Mouse (Mus musculus) midbrain, embryonic 14.5 days (tissue): ENCODE results near the gene Oxct2b. TPM values are rescaled to one million over a fixed set of nuclear protein-coding genes. Genes with fewer than 3 reads are reported as not detected.

Experiments
- ATAC-seq: fragments of 200-750 bp; cut with Nextera tagmentation; 2 replicates; pipeline ENCODE4 v1.8.0; 2017; ENCODE audit warnings: moderate number of reproducible peaks, moderate library complexity; ENCODE audit not compliant: low FRiP score, low TSS enrichment
- DNase-seq: peaks from one replicate; pipeline ENCODE4 v3.0.0-alpha.2; 2015
- H3K27ac ChIP-seq: fragments of 300-500 bp; sonication (generic); replicated peaks from 2 replicates; pipeline ENCODE4 v1.5.1; 2014; ENCODE audit warnings: mild to moderate bottlenecking, low read depth, low read length, moderate library complexity
- H3K27me3 ChIP-seq: fragments of 300-500 bp; sonication (generic); 2 replicates; pipeline ENCODE4 v1.6.1; 2014; ENCODE audit warnings: low read length, control low read depth, mixed read lengths; ENCODE audit not compliant: control insufficient read depth, insufficient read depth
- H3K36me3 ChIP-seq: fragments of 300-500 bp; sonication (generic); 2 replicates; pipeline ENCODE4 v1.6.1; 2014; ENCODE audit warnings: low read length, control low read depth; ENCODE audit not compliant: control insufficient read depth, insufficient read depth
- H3K4me1 ChIP-seq: fragments of 300-500 bp; sonication (generic); 2 replicates; pipeline ENCODE4 v1.6.1; 2014; ENCODE audit warnings: mild to moderate bottlenecking, antibody characterized with exemption, low read length, control low read depth; ENCODE audit not compliant: control insufficient read depth, insufficient read depth
- H3K4me2 ChIP-seq: fragments of 300-500 bp; sonication (generic); 2 replicates; pipeline ENCODE4 v1.6.1; 2014; ENCODE audit warnings: mild to moderate bottlenecking, low read length, moderate library complexity
- H3K4me3 ChIP-seq: fragments of 300-500 bp; sonication (generic); replicated peaks from 2 replicates; pipeline ENCODE4 v1.5.1; 2014; ENCODE audit warnings: low read depth, low read length
- H3K9ac ChIP-seq: fragments of 300-500 bp; sonication (generic); replicated peaks from 2 replicates; pipeline ENCODE4 v1.6.1; 2014; ENCODE audit warnings: mild to moderate bottlenecking, low read length, moderate library complexity
- H3K9me3 ChIP-seq: fragments of 300-500 bp; sonication (generic); 2 replicates; pipeline ENCODE4 v1.6.1; 2016; ENCODE audit warnings: low read length, control low read depth, mixed read lengths; ENCODE audit not compliant: control insufficient read depth
- WGBS: fragments of 180-500 bp; shearing (Covaris S2); extraction: QIAGEN DNeasy Blood & Tissue Kit; methylation state at CpG from one replicate; pipeline ENCODE4 v1.1.7; 2014; 5-methylcytosine and 5-hydroxymethylcytosine counted together
- polyA plus RNA-seq: library from polyadenylated mRNA; unstranded; fragments of >200 nt; fragmentation: Nextera tagmentation; extraction: Ambion mirVana; gene quantifications from 2 replicates; pipeline ENCODE4 v1.2.1, GENCODE M21; 2014

The Oxct2b gene
- 0.30 and 0.55 TPM in 2 replicates for polyA plus RNA-seq

GRCm38 (mm10) chr4:123116011-123116410 is at the start of gene Oxct2b:
TSS of gene Oxct2b (plus strand) at chr4:123116266.
- WGBS, result 12% methylated on average over 22 of the region's 22 CpGs
- Histone ChIP-seq H3K4me1 (0 out of 2 replicates have a peak, but pooled peaks cover 2% of the 10 kb centered on the region), H3K4me3 (peak within 1 kb of the TSS; percentile 34), H3K4me2 (peak within 1 kb of the TSS; percentile 49), H3K27me3 (no peaks in the 10 kb centered on the region), H3K9me3 (no peaks in the 10 kb centered on the region), H3K27ac (no peak within 1 kb of the TSS), H3K9ac (peak within 1 kb of the TSS; percentile 39), H3K36me3 (no peaks in the 10 kb centered on the region)
- DNase-seq (peak; percentile 50), ATAC-seq (no peak; the same call in 1 of the 2 replicates)

DNA sequence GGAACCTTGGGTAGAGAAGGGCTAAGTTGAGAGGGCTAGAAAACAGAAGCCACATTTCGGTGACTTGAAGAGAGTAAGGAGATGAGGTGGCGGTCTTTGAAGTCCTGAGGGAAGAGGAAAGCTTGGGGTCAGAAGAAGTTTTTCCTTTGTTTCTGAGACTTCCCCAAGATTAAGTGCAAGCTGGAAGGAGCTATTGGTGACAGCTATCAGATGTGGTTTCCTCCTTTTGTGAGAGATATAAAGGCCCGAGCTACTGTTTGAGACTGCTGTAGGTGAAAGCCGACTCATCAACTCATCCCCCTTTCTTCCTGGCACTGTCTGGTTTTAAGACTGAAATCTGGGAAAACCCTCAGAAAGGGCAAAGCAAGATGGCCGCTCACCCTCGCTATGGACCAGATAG is 47.4 kb upstream of the Oxct2b start:
- ATAC-seq, result no peak
- Histone ChIP-seq H3K9ac (no peak overlapping the region), H3K4me2 (no peak overlapping the region), H3K27ac (no peak overlapping the region), H3K4me1 (0 out of 2 replicates have a peak, but pooled peaks cover 3% of the 10 kb centered on the region), H3K27me3 (no peaks in the 10 kb centered on the region), H3K4me3 (no peak overlapping the region), H3K9me3 (no peaks in the 10 kb centered on the region), H3K36me3 (no peaks in the 10 kb centered on the region)
- no peak for DNase-seq
- 87% methylated on average over 6 of the region's 6 CpGs for WGBS

DNA sequence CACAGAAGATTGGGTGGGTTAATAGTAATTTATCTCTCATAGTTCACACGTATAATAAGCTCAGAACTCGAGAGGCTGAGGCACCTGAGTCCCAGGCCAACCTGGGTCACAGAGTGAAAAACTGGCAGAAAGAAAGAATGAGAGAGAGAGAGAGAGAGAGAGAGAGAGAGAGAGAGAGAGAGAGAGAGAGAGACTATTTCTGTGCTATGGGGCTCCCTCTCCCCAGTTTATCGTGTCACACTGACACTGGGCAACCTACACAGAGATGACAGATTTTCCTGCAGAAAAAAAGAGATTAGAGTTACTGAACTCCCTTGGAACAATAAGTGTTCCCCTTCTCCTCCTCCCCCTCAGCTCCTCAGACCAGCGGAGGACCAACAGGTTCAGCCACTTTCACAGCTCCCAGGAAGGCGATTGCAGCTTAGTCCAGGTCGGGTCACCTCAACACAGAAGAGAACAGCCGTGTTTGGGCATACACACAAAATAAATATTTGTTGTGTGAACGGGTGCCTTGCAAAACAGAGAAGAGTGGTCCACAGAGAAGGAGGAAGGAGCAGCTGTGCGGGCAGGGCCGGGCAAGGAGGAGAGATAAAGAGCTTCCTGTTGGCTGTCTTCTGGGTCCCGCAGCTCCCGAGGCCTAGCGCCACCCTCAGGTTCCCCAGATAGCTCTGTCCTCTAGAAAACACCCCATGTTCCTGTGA is 44.6 kb upstream of the Oxct2b start:
- H3K27me3 ChIP-seq, result no peaks in the 10 kb centered on the region
- WGBS, result 13% methylated on average over 13 of the region's 13 CpGs
- H3K9me3 ChIP-seq, result no peaks in the 10 kb centered on the region
- H3K4me1 ChIP-seq, result 0 out of 2 replicates have a peak, but pooled peaks cover 3% of the 10 kb centered on the region
- no peak overlapping the region; the same call in 1 of the 2 replicates for H3K9ac ChIP-seq
- DNase-seq (peak; percentile 64), ATAC-seq (no peak; the same call in 1 of the 2 replicates)
- H3K36me3 ChIP-seq, result no peaks in the 10 kb centered on the region
- H3K27ac ChIP-seq, result no peak overlapping the region
- peak overlapping the region; percentile 21 for H3K4me2 ChIP-seq
- H3K4me3 ChIP-seq, result no peak overlapping the region

- Histone ChIP-seq H3K27me3 (no peaks in the 10 kb centered on the region), H3K4me1 (no peaks in the 10 kb centered on the region), H3K4me2 (no peak overlapping the region), H3K9me3 (no peaks in the 10 kb centered on the region), H3K9ac (no peak overlapping the region), H3K36me3 (no peaks in the 10 kb centered on the region), H3K27ac (no peak overlapping the region), H3K4me3 (no peak overlapping the region)
- ATAC-seq (no peak), DNase-seq (no peak)
- 49% methylated on average over 8 of the region's 8 CpGs for WGBS
Observed at GRCm38 (mm10) chr4:123076928-123077327, 39.1 kb upstream of the Oxct2b start.

DNA sequence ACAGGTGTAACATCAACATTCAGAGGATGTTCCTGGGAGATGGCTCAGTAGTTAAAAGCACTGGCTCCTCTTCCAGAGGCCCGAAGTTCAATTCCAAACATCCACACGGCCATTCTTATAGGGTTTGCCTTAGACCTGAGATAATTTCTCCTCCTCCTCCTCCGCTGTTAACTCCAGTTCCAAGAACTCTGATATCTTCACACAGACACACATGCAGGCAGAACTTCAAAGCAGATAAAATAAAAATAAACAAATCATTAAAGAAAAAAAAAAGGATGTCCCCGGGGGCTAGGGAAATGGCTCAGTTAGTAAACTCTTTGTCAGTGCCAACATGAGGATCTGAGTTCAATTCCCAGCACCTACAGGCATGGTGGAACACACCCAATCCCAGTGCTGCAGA is 37.8 kb upstream of the Oxct2b start:
- H3K27me3 ChIP-seq, result no peaks in the 10 kb centered on the region
- no peaks in the 10 kb centered on the region for H3K9me3 ChIP-seq
- H3K9ac ChIP-seq, result no peak overlapping the region
- no peak overlapping the region for H3K4me3 ChIP-seq
- no peak overlapping the region for H3K4me2 ChIP-seq
- ATAC-seq (no peak), DNase-seq (no peak)
- no peaks in the 10 kb centered on the region for H3K4me1 ChIP-seq
- H3K27ac ChIP-seq, result no peak overlapping the region
- no peaks in the 10 kb centered on the region for H3K36me3 ChIP-seq
- WGBS, result 88% methylated on average over 4 of the region's 4 CpGs

GRCm38 (mm10) chr4:123080791-123081190 is 35.3 kb upstream of the Oxct2b start:
- Histone ChIP-seq H3K4me2 (no peak overlapping the region), H3K4me1 (no peaks in the 10 kb centered on the region), H3K9ac (no peak overlapping the region), H3K27ac (no peak overlapping the region), H3K4me3 (no peak overlapping the region), H3K9me3 (no peaks in the 10 kb centered on the region), H3K27me3 (no peaks in the 10 kb centered on the region), H3K36me3 (no peaks in the 10 kb centered on the region)
- WGBS, result 43% methylated on average over 13 of the region's 13 CpGs
- DNase-seq, result no peak
- no peak for ATAC-seq

- H3K9ac ChIP-seq, result no peak overlapping the region
- H3K36me3 ChIP-seq, result no peaks in the 10 kb centered on the region
- H3K9me3 ChIP-seq, result no peaks in the 10 kb centered on the region
- ATAC-seq (peak; percentile 34; the same call in 1 of the 2 replicates), DNase-seq (peak; percentile 85)
- H3K27ac ChIP-seq, result no peak overlapping the region
- H3K4me1 ChIP-seq, result no peaks in the 10 kb centered on the region
- 63% methylated on average over 20 of the region's 20 CpGs for WGBS
- no peak overlapping the region for H3K4me2 ChIP-seq
- H3K27me3 ChIP-seq, result no peaks in the 10 kb centered on the region
- H3K4me3 ChIP-seq, result no peak overlapping the region
Observed at GRCm38 (mm10) chr4:123082283-123083163, 33.5 kb upstream of the Oxct2b start.

DNA sequence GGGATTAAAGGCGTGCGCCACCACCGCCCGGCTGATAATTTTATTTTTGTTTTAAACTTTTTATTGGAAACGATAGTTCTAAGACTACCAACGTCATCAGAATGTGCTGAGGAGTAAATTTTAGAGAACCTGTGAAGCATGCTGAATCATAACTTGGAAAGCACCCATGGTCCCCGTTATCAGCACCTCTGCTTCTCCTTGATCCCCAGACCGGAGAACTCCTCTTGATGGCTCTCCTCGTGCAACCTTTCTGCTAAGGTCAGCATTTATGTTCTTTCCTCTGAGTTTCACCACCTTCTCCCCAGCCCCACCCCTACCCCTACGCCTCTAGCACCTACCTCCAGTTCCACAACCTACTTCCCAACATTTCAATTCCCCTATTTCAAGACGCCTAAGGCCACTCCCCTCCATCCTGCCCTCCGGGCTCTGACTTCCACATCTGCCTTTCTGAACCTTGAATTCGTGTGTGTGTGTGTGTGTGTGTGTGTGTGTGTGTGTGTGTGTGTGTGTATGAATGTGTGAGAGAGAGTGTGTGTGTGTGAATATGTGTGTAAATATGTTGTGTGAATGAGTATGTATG is 32.7 kb upstream of the Oxct2b start:
- 67% methylated on average over 13 of the region's 13 CpGs for WGBS
- Histone ChIP-seq H3K9me3 (no peaks in the 10 kb centered on the region), H3K9ac (no peak overlapping the region), H3K27ac (no peak overlapping the region), H3K36me3 (no peaks in the 10 kb centered on the region), H3K4me2 (no peak overlapping the region), H3K4me1 (no peaks in the 10 kb centered on the region), H3K4me3 (no peak overlapping the region), H3K27me3 (no peaks in the 10 kb centered on the region)
- no peak for DNase-seq
- ATAC-seq, result no peak
